Mouse (Mus musculus): ENCODE results near the gene Lrwd1. TPM values are rescaled to one million over a fixed set of nuclear protein-coding genes. Genes with fewer than 3 reads are reported as not detected.

The Lrwd1 gene
- polyA plus RNA-seq, 1 experiment from 2014 or later: 29.7 TPM

DNA sequence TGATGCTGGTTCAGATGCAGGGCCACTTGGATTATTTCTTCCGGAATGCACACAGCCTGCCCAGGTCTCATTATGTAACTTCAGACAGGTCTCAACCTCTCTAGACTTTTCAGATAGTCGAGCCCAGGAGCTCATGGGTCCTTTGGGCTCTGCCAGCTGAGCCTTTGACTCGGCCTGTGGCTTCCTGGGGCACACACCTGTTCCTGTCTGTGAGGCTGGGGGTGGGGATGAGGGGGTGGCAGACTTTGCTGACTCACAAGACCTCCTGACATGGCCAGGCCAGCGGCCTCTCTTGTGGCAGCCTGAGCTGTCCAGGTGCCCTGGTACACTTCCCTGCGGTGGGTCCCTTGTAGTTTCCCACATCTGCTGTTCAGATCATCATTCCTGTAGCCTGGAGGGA is 43.9 kb downstream of the Lrwd1 start:
- Histone ChIP-seq H3K27me3 (replicated peaks; ENCODE audit: control insufficient read depth, insufficient read depth, low read length) (no peaks in the 10 kb centered on the region), H3K4me2 (ENCODE audit: low read depth, low read length) (no peak overlapping the region), H3K36me3 (ENCODE audit: control insufficient read depth, insufficient read depth, low read length) (no peaks in the 10 kb centered on the region), H3K4me3 (ENCODE audit: low read depth, low read length) (no peak overlapping the region), H3K27ac (replicated peaks; ENCODE audit: low read depth, low read length) (no peak overlapping the region), H3K4me1 (ENCODE audit: control insufficient read depth, insufficient read depth, low read length) (no peaks in the 10 kb centered on the region), H3K9me3 (ENCODE audit: control insufficient read depth, low read length) (no peaks in the 10 kb centered on the region), H3K9ac (ENCODE audit: low read depth, low read length) (no peak overlapping the region)
- ATAC-seq (ENCODE audit: low read depth) (no peak), DNase-seq (ENCODE audit: low spot score) (no peak)
- 65% methylated on average over 5 of the region's 5 CpGs for WGBS

DNA sequence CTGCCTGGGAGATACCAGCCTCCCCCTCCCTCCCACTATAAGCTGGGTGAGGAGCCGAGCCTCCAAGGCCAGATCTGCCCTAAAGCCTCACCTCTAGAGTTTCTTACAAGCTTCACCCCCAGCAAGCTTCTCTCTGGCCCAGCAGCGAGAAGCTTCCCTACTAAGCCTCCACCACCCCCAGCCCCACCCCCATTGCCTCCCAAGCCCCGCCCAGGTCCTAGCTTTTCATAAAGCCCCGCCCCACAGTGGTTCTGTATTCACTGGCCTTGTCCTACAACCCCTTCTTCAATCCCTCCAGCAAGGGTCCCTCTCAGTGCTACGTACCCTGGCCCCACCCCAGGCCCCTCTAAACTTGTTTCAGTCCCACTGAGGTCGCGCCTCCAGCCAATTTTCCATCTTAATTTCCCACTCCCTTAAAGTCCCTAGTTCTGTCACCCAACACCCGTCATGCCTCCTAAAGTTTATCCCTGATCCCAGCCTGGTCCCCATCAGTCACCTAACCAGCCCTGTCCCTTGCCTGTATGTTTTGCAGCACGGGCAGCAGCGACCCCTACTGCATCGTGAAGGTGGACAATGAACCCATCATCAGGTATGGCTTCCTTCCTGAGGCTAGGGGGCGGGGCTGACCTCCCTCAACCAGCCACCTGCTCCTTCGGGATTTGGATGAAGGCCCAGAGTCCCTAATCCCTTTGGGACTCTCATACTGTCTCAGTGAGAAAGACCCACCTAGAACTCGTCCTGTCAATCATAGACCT is 46.9 kb downstream of the Lrwd1 start:
- WGBS: 15% methylated on average over 14 of the region's 14 CpGs
- no peak overlapping the region for H3K4me3 ChIP-seq (ENCODE audit: low read depth, low read length)
- no peak overlapping the region for H3K9ac ChIP-seq (ENCODE audit: low read depth, low read length)
- no peaks in the 10 kb centered on the region for H3K9me3 ChIP-seq (ENCODE audit: control insufficient read depth, low read length)
- ATAC-seq (ENCODE audit: low read depth) (no peak), DNase-seq (ENCODE audit: low spot score) (no peak)
- H3K27ac ChIP-seq (replicated peaks; ENCODE audit: low read depth, low read length): no peak overlapping the region
- H3K4me1 ChIP-seq (ENCODE audit: control insufficient read depth, insufficient read depth, low read length): 0 out of 2 replicates have a peak, but pooled peaks cover 10% of the 10 kb centered on the region
- H3K27me3 ChIP-seq (replicated peaks; ENCODE audit: control insufficient read depth, insufficient read depth, low read length): peaks cover 6% of the 10 kb centered on the region
- no peak overlapping the region for H3K4me2 ChIP-seq (ENCODE audit: low read depth, low read length)
- no peaks in the 10 kb centered on the region for H3K36me3 ChIP-seq (ENCODE audit: control insufficient read depth, insufficient read depth, low read length)

DNA sequence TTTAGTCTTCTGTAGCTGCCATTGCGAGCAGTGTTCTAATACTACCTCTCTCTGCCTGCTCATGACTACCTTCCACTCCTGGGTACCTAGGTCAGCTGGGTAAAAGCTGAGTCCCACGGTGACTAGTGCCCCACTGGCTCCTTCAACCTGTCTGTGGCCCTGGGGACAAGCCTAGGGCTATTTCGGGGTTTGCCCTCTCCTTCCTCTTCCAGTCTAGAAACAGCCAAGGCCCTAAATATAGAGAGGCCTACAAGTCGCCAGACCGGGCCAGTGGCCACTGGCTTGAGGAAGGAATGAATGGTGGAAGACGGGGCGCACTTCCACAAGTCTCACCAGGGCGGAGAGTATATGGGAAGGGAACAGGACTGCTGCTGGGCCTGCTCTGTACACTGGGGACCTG is 49.6 kb downstream of the Lrwd1 start:
- H3K36me3 ChIP-seq (ENCODE audit: control insufficient read depth, insufficient read depth, low read length): no peaks in the 10 kb centered on the region
- 0 out of 2 replicates have a peak, but pooled peaks cover 10% of the 10 kb centered on the region for H3K4me1 ChIP-seq (ENCODE audit: control insufficient read depth, insufficient read depth, low read length)
- H3K27me3 ChIP-seq (replicated peaks; ENCODE audit: control insufficient read depth, insufficient read depth, low read length): peaks cover 6% of the 10 kb centered on the region
- DNase-seq (ENCODE audit: low spot score) (no peak), ATAC-seq (ENCODE audit: low read depth) (no peak)
- WGBS: 88% methylated on average over 8 of the region's 8 CpGs
- H3K4me2 ChIP-seq (ENCODE audit: low read depth, low read length): no peak overlapping the region
- H3K4me3 ChIP-seq (ENCODE audit: low read depth, low read length): no peak overlapping the region
- H3K27ac ChIP-seq (replicated peaks; ENCODE audit: low read depth, low read length): no peak overlapping the region
- no peak overlapping the region for H3K9ac ChIP-seq (ENCODE audit: low read depth, low read length)
- H3K9me3 ChIP-seq (ENCODE audit: control insufficient read depth, low read length): no peaks in the 10 kb centered on the region

DNA sequence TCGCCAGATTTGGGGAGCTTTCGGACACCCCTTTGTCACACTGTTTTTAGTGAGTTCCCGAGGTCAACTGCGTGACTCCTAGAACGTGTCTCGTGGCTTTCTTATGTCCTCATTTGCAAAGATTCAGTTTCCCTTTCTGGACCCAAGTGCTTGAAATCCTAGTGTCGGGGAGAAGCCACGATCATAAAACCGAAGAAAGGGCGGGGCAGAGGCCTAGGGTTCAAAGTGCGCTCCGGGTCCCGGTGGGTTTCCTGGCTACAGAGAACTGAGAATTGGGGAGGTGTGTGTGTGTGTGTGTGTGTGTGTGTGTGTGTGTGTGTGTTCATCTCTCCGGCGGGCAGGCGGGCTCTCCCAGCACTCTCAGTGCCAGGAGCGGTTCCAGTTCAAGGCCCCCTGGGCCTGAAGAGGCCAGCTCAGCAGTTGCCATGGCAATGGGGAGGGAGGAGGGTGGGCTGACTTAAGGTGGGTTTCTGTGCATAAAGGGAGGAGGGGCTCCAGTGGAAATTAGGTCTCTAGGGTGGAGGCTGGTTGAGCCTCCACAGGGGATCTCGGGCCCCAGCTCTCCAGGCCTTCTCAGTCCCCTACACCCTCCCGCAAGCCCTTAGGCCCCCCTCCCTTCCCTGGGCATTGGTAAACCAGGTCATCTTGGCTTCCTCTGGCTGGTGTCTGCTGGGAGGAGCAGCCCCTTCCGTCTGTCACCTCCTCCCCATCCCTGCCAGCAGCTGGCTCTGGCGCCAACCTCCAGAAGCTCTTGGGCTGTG is 50.8 kb downstream of the Lrwd1 start:
- Histone ChIP-seq H3K27ac (replicated peaks; ENCODE audit: low read depth, low read length) (no peak overlapping the region), H3K27me3 (replicated peaks; ENCODE audit: control insufficient read depth, insufficient read depth, low read length) (peaks cover 6% of the 10 kb centered on the region), H3K9ac (ENCODE audit: low read depth, low read length) (peak overlapping the region; percentile 56; the same call in 1 of the 2 replicates), H3K36me3 (ENCODE audit: control insufficient read depth, insufficient read depth, low read length) (no peaks in the 10 kb centered on the region), H3K4me1 (ENCODE audit: control insufficient read depth, insufficient read depth, low read length) (0 out of 2 replicates have a peak, but pooled peaks cover 10% of the 10 kb centered on the region), H3K4me3 (ENCODE audit: low read depth, low read length) (peak overlapping the region; percentile 46), H3K9me3 (ENCODE audit: control insufficient read depth, low read length) (no peaks in the 10 kb centered on the region), H3K4me2 (ENCODE audit: low read depth, low read length) (peak overlapping the region; percentile 64)
- ATAC-seq (ENCODE audit: low read depth) (peak; percentile 32; the same call in 1 of the 2 replicates), DNase-seq (ENCODE audit: low spot score) (peak; percentile 77)
- 12% methylated on average over 16 of the region's 21 CpGs for WGBS

DNA sequence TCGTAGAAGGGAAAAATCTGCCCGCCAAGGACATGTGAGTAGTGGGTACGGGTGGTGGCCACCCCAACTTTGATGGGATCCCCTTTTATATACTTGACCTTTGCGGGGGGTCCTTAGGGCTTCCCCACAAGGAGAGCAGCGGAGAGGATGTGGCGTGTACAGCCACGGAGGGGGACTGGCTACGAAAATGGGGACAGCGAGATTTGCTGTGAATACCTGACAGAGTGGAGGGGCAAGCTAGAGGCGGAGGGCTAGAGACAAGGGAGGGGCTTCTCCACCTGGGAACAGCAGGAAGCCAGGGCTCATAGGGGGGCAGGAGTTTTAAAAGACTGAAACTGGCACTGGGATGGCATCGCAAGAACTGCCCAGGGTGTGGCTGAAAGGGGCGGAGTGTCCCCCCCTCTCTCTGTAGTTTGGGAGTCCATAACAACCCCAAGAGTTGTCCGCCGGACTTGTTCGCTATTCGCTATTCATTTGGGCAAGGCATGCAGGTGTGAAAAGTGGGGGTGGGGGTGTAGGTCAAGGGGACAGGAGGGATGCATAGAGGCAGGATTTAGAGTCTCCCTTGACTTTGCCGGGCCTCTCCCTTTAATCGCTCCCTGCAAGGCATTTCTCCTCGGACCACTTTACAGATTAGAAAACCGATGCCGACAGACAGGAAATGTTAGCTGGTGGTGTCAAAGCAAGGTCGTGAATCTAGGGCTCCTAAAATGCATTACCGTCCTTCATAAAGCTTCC is 51.6 kb downstream of the Lrwd1 start:
- no peak for DNase-seq (ENCODE audit: low spot score)

DNA sequence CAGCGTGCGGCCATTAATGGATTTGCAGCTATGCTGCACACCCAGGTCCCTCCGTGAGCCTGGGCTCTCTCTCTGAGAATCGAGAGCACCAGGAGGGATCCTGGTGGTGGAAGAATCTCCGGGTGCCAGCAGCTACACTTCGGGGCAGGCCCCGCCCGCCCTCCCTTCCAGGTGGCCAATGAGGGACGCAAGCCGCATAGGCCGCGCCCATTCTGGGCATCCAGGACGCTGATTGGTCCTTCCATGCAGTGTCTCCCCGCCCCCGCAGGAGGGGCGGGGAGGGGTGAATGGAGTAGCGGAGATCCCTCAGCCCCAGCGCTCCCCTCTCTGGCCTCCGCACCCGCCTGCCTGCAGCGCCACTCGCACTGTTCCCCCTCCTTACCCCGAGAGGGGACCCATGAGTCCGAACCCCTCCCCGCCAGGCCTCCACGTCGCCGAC is 52.2 kb downstream of the Lrwd1 start, which contains the start of gene Rasa4:
Gene Rasa4, plus strand, starts transcription at position 248 of the 439 bp plus-strand sequence.
- Histone ChIP-seq H3K27ac (replicated peaks; ENCODE audit: low read depth, low read length) (no peak within 1 kb of the TSS), H3K27me3 (replicated peaks; ENCODE audit: control insufficient read depth, insufficient read depth, low read length) (peaks cover 6% of the 10 kb centered on the region), H3K4me3 (ENCODE audit: low read depth, low read length) (peak within 1 kb of the TSS; percentile 46), H3K9ac (ENCODE audit: low read depth, low read length) (peak within 1 kb of the TSS; percentile 56), H3K4me1 (ENCODE audit: control insufficient read depth, insufficient read depth, low read length) (0 out of 2 replicates have a peak, but pooled peaks cover 10% of the 10 kb centered on the region), H3K4me2 (ENCODE audit: low read depth, low read length) (peak within 1 kb of the TSS; percentile 64), H3K9me3 (ENCODE audit: control insufficient read depth, low read length) (no peaks in the 10 kb centered on the region), H3K36me3 (ENCODE audit: control insufficient read depth, insufficient read depth, low read length) (no peaks in the 10 kb centered on the region)
- DNase-seq (ENCODE audit: low spot score) (peak; percentile 99), ATAC-seq (ENCODE audit: low read depth) (peak; percentile 98)
- WGBS: 2% methylated on average over 17 of the region's 28 CpGs

More for the DNA sequence above, 51.6 kb downstream of the Lrwd1 start:
- peak overlapping the region; percentile 56 for H3K9ac ChIP-seq (ENCODE audit: low read depth, low read length)
- H3K27me3 ChIP-seq (replicated peaks; ENCODE audit: control insufficient read depth, insufficient read depth, low read length): peaks cover 6% of the 10 kb centered on the region
- H3K4me2 ChIP-seq (ENCODE audit: low read depth, low read length): peak overlapping the region; percentile 64
- 3% methylated on average over 19 of the region's 23 CpGs for WGBS
- peak overlapping the region; percentile 46 for H3K4me3 ChIP-seq (ENCODE audit: low read depth, low read length)
- H3K27ac ChIP-seq (replicated peaks; ENCODE audit: low read depth, low read length): no peak overlapping the region
- H3K4me1 ChIP-seq (ENCODE audit: control insufficient read depth, insufficient read depth, low read length): 0 out of 2 replicates have a peak, but pooled peaks cover 10% of the 10 kb centered on the region
- peak; percentile 16 for ATAC-seq (ENCODE audit: low read depth)
- H3K9me3 ChIP-seq (ENCODE audit: control insufficient read depth, low read length): no peaks in the 10 kb centered on the region
- no peaks in the 10 kb centered on the region for H3K36me3 ChIP-seq (ENCODE audit: control insufficient read depth, insufficient read depth, low read length)

DNA sequence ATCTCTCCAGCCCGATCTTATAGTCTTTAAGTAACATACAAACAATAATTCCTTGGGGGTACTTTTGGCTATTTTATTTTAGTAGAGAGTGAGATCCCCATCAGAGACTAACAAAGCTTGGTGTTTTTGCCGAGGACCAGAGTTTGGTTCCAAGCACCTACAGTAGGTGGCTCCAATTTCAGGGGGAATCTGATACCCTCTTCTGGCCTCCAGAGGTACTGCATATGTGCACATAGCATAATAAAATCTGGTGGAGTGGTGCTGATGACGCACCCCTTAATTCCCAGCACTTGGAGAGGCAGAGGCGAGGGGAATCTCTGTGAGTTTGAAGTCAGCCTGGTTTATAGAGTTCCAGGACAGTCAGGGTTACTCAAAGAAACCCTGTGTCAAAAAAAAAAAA is 53.5 kb downstream of the Lrwd1 start:
- Histone ChIP-seq H3K4me3 (ENCODE audit: low read depth, low read length) (no peak overlapping the region), H3K27me3 (replicated peaks; ENCODE audit: control insufficient read depth, insufficient read depth, low read length) (peaks cover 6% of the 10 kb centered on the region), H3K9me3 (ENCODE audit: control insufficient read depth, low read length) (no peaks in the 10 kb centered on the region), H3K4me2 (ENCODE audit: low read depth, low read length) (no peak overlapping the region), H3K4me1 (ENCODE audit: control insufficient read depth, insufficient read depth, low read length) (0 out of 2 replicates have a peak, but pooled peaks cover 10% of the 10 kb centered on the region), H3K9ac (ENCODE audit: low read depth, low read length) (no peak overlapping the region), H3K36me3 (ENCODE audit: control insufficient read depth, insufficient read depth, low read length) (no peaks in the 10 kb centered on the region), H3K27ac (replicated peaks; ENCODE audit: low read depth, low read length) (no peak overlapping the region)
- no peak for DNase-seq (ENCODE audit: low spot score)
- WGBS: 79% methylated on average over 4 of the region's 4 CpGs
- ATAC-seq (ENCODE audit: low read depth): no peak

DNA sequence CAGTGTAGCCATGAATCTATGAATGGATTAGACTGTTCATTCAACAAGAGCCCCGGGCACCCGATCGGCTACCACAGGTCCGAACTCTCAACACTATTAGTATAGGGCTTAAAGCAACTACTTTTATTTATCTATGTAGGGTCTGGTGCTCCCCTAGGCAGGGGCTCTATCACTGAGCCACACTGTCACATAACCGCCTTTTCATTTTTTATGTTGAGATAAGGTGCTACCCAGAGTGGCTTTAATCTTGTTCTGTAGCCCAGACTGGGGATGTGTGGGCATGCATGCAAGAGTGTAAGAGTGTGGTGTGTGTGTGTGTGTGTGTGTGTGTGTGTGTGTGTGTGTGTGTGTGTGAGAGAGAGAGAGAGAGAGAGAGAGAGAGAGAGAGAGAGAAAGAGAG is 57.7 kb downstream of the Lrwd1 start:
- H3K4me3 ChIP-seq (ENCODE audit: low read depth, low read length): no peak overlapping the region
- no peaks in the 10 kb centered on the region for H3K4me1 ChIP-seq (ENCODE audit: control insufficient read depth, insufficient read depth, low read length)
- no peaks in the 10 kb centered on the region for H3K9me3 ChIP-seq (ENCODE audit: control insufficient read depth, low read length)
- H3K4me2 ChIP-seq (ENCODE audit: low read depth, low read length): no peak overlapping the region
- ATAC-seq (ENCODE audit: low read depth) (no peak), DNase-seq (ENCODE audit: low spot score) (no peak)
- 95% methylated on average over 5 of the region's 5 CpGs for WGBS
- H3K36me3 ChIP-seq (ENCODE audit: control insufficient read depth, insufficient read depth, low read length): no peaks in the 10 kb centered on the region
- H3K27me3 ChIP-seq (replicated peaks; ENCODE audit: control insufficient read depth, insufficient read depth, low read length): no peaks in the 10 kb centered on the region
- no peak overlapping the region for H3K27ac ChIP-seq (replicated peaks; ENCODE audit: low read depth, low read length)
- H3K9ac ChIP-seq (ENCODE audit: low read depth, low read length): no peak overlapping the region
